Mouse (Mus musculus) midbrain, embryonic 14.5 days (tissue): ENCODE data around the gene Syap1. TPM values are rescaled to one million over a fixed set of nuclear protein-coding genes. Genes with fewer than 3 reads are reported as not detected.
"Not testable (repeated sequence)": the region's sequence is repeated elsewhere in the genome, so short reads cannot be mapped to it uniquely, and the experiment has no call there.

Source experiments
- ATAC-seq: fragments of 200-750 bp; cut with Nextera tagmentation; 2 replicates; pipeline ENCODE4 v1.8.0; 2017; ENCODE audit warnings: moderate number of reproducible peaks, moderate library complexity; ENCODE audit not compliant: low FRiP score, low TSS enrichment
- DNase-seq: peaks from one replicate; pipeline ENCODE4 v3.0.0-alpha.2; 2015
- H3K27ac ChIP-seq: fragments of 300-500 bp; sonication (generic); replicated peaks from 2 replicates; pipeline ENCODE4 v1.5.1; 2014; ENCODE audit warnings: mild to moderate bottlenecking, low read depth, low read length, moderate library complexity
- H3K27me3 ChIP-seq: fragments of 300-500 bp; sonication (generic); 2 replicates; pipeline ENCODE4 v1.6.1; 2014; ENCODE audit warnings: low read length, control low read depth, mixed read lengths; ENCODE audit not compliant: control insufficient read depth, insufficient read depth
- H3K36me3 ChIP-seq: fragments of 300-500 bp; sonication (generic); 2 replicates; pipeline ENCODE4 v1.6.1; 2014; ENCODE audit warnings: low read length, control low read depth; ENCODE audit not compliant: control insufficient read depth, insufficient read depth
- H3K4me1 ChIP-seq: fragments of 300-500 bp; sonication (generic); 2 replicates; pipeline ENCODE4 v1.6.1; 2014; ENCODE audit warnings: mild to moderate bottlenecking, antibody characterized with exemption, low read length, control low read depth; ENCODE audit not compliant: control insufficient read depth, insufficient read depth
- H3K4me2 ChIP-seq: fragments of 300-500 bp; sonication (generic); 2 replicates; pipeline ENCODE4 v1.6.1; 2014; ENCODE audit warnings: mild to moderate bottlenecking, low read length, moderate library complexity
- H3K4me3 ChIP-seq: fragments of 300-500 bp; sonication (generic); replicated peaks from 2 replicates; pipeline ENCODE4 v1.5.1; 2014; ENCODE audit warnings: low read depth, low read length
- H3K9ac ChIP-seq: fragments of 300-500 bp; sonication (generic); replicated peaks from 2 replicates; pipeline ENCODE4 v1.6.1; 2014; ENCODE audit warnings: mild to moderate bottlenecking, low read length, moderate library complexity
- H3K9me3 ChIP-seq: fragments of 300-500 bp; sonication (generic); 2 replicates; pipeline ENCODE4 v1.6.1; 2016; ENCODE audit warnings: low read length, control low read depth, mixed read lengths; ENCODE audit not compliant: control insufficient read depth
- WGBS: fragments of 180-500 bp; shearing (Covaris S2); extraction: QIAGEN DNeasy Blood & Tissue Kit; methylation state at CpG from one replicate; pipeline ENCODE4 v1.1.7; 2014; 5-methylcytosine and 5-hydroxymethylcytosine counted together
- polyA plus RNA-seq: library from polyadenylated mRNA; unstranded; fragments of >200 nt; fragmentation: Nextera tagmentation; extraction: Ambion mirVana; gene quantifications from 2 replicates; pipeline ENCODE4 v1.2.1, GENCODE M21; 2014

Gene Syap1
- polyA plus RNA-seq, 1 experiment from 2014 or later: 35.3 TPM

GRCm38 (mm10) chrX:162900938-162901337 is 12.7 kb upstream of the Syap1 start, which contains the start of gene Ctps2:
TSS of gene Ctps2 (plus strand) at chrX:162901238.
- DNase-seq: no peak
- peak within 1 kb of the TSS; percentile 72 for H3K9ac ChIP-seq
- H3K4me1 ChIP-seq: 0 out of 2 replicates have a peak, but pooled peaks cover 5% of the 10 kb centered on the region
- ATAC-seq: no peak
- peak within 1 kb of the TSS; percentile 81 for H3K27ac ChIP-seq
- peak within 1 kb of the TSS; percentile 53 for H3K4me3 ChIP-seq
- H3K9me3 ChIP-seq: no peaks in the 10 kb centered on the region
- no peaks in the 10 kb centered on the region for H3K27me3 ChIP-seq
- H3K36me3 ChIP-seq: no peaks in the 10 kb centered on the region
- 36% methylated on average over 4 of the region's 4 CpGs for WGBS
- H3K4me2 ChIP-seq: peak within 1 kb of the TSS; percentile 62

GRCm38 (mm10) chrX:162888575-162889223 is 452 bp upstream of the Syap1 start:
- H3K9me3 ChIP-seq, H3K4me3 ChIP-seq, H3K9ac ChIP-seq, H3K27ac ChIP-seq, H3K4me2 ChIP-seq, H3K27me3 ChIP-seq, H3K36me3 ChIP-seq, H3K4me1 ChIP-seq: not testable (repeated sequence)
- 55% methylated on average over 13 of the region's 25 CpGs for WGBS
- ATAC-seq (peak; percentile 16; the same call in 1 of the 2 replicates), DNase-seq (peak; percentile 38)

- Histone ChIP-seq H3K27ac (no peak overlapping the region), H3K36me3 (peaks cover 13% of the 10 kb centered on the region; the same call in 1 of the 2 replicates), H3K4me2 (no peak overlapping the region), H3K4me3 (no peak overlapping the region), H3K9me3 (no peaks in the 10 kb centered on the region), H3K4me1 (no peaks in the 10 kb centered on the region), H3K9ac (no peak overlapping the region), H3K27me3 (no peaks in the 10 kb centered on the region)
- no peak for DNase-seq
- no peak for ATAC-seq
- WGBS: 86% methylated on average over 3 of the region's 3 CpGs
Measured at GRCm38 (mm10) chrX:162878236-162878635, 10.0 kb downstream of the Syap1 start.

- H3K36me3 ChIP-seq: 0 out of 2 replicates have a peak, but pooled peaks cover 22% of the 10 kb centered on the region
Measured at GRCm38 (mm10) chrX:162873761-162874160, 14.5 kb downstream of the Syap1 start.

GRCm38 (mm10) chrX:162871734-162872517 is 16.3 kb downstream of the Syap1 start:
- H3K4me3 ChIP-seq: no peak overlapping the region
- H3K27me3 ChIP-seq: no peaks in the 10 kb centered on the region
- no peaks in the 10 kb centered on the region for H3K9me3 ChIP-seq
- peak; percentile 52 for DNase-seq
- no peak overlapping the region for H3K4me2 ChIP-seq
- H3K9ac ChIP-seq: no peak overlapping the region
- 42% methylated on average over 4 of the region's 4 CpGs for WGBS
- no peak overlapping the region for H3K27ac ChIP-seq
- ATAC-seq: no peak
- 0 out of 2 replicates have a peak, but pooled peaks cover 24% of the 10 kb centered on the region for H3K36me3 ChIP-seq
- H3K4me1 ChIP-seq: no peaks in the 10 kb centered on the region

More at GRCm38 (mm10) chrX:162873761-162874160, 14.5 kb downstream of the Syap1 start:
- Histone ChIP-seq H3K4me1 (no peaks in the 10 kb centered on the region), H3K9ac (no peak overlapping the region), H3K4me2 (no peak overlapping the region), H3K4me3 (no peak overlapping the region), H3K27ac (no peak overlapping the region), H3K27me3 (no peaks in the 10 kb centered on the region), H3K9me3 (no peaks in the 10 kb centered on the region)
- WGBS: 95% methylated on average over 2 of the region's 2 CpGs
- DNase-seq (no peak), ATAC-seq (no peak)

- no peak for ATAC-seq
- WGBS: 81% methylated on average over 3 of the region's 3 CpGs
- H3K36me3 ChIP-seq: 0 out of 2 replicates have a peak, but pooled peaks cover 24% of the 10 kb centered on the region
- H3K4me2 ChIP-seq: no peak overlapping the region
- no peak overlapping the region for H3K9ac ChIP-seq
- no peak overlapping the region for H3K27ac ChIP-seq
- no peak for DNase-seq
- no peaks in the 10 kb centered on the region for H3K4me1 ChIP-seq
- H3K9me3 ChIP-seq: no peaks in the 10 kb centered on the region
- no peak overlapping the region for H3K4me3 ChIP-seq
- no peaks in the 10 kb centered on the region for H3K27me3 ChIP-seq
Measured at GRCm38 (mm10) chrX:162868294-162868965, 19.8 kb downstream of the Syap1 start.

- 97% methylated on average over 1 of the region's 1 CpGs for WGBS
Measured at GRCm38 (mm10) chrX:162848682-162849081, 39.6 kb downstream of the Syap1 start.

GRCm38 (mm10) chrX:162845531-162845930 is 42.7 kb downstream of the Syap1 start:
- Histone ChIP-seq H3K27me3 (no peaks in the 10 kb centered on the region), H3K4me1 (no peaks in the 10 kb centered on the region), H3K27ac (no peak overlapping the region), H3K4me3 (no peak overlapping the region), H3K4me2 (no peak overlapping the region), H3K36me3 (no peaks in the 10 kb centered on the region), H3K9ac (no peak overlapping the region), H3K9me3 (no peaks in the 10 kb centered on the region)
- WGBS: 91% methylated on average over 3 of the region's 3 CpGs
- DNase-seq (no peak), ATAC-seq (no peak)

More at GRCm38 (mm10) chrX:162848682-162849081, 39.6 kb downstream of the Syap1 start:
- Histone ChIP-seq H3K4me3 (no peak overlapping the region), H3K9me3 (no peaks in the 10 kb centered on the region), H3K27me3 (no peaks in the 10 kb centered on the region), H3K9ac (no peak overlapping the region), H3K36me3 (no peaks in the 10 kb centered on the region), H3K4me1 (no peaks in the 10 kb centered on the region), H3K27ac (no peak overlapping the region), H3K4me2 (no peak overlapping the region)
- DNase-seq (no peak), ATAC-seq (no peak)
